In genomic region chr9:40234233-40235072, GRCm38 (mm10) we compare ENCODE assay signal across 26 mouse cellular contexts. TPM values are rescaled to one million over a fixed set of nuclear protein-coding genes. Genes with fewer than 3 reads are reported as not detected.
DNase-seq lines count a peak whose midpoint lies in the region; ATAC-seq and TF ChIP-seq lines count a peak whose summit lies in the region.
"Had no signal": no experiment of that assay in that cellular context is flagged by ENCODE, and none has a peak within 500 bp of the region (broad histone marks: within the 10 kb centered on the region; RNA-seq: fewer than 3 reads in every experiment).

No protein-coding gene starts in this region.

- H3K9ac ChIP-seq in hindbrain, embryonic 12.5 days, result no peak overlapping the region
- no peak overlapping the region for H3K9ac ChIP-seq in midbrain, embryonic 12.5 days (replicated peaks)
- no peak overlapping the region for H3K9ac ChIP-seq in midbrain, embryonic 14.5 days (replicated peaks; ENCODE audit: low read length)
- H3K9ac ChIP-seq in embryonic facial prominence, embryonic 14.5 days (ENCODE audit: low read depth, low read length), result no peak overlapping the region
- H3K9ac ChIP-seq in intestine, embryonic 16.5 days (ENCODE audit: low read depth, low read length), result no peak overlapping the region
- no peak overlapping the region for H3K9ac ChIP-seq in stomach, postnatal 0 days (ENCODE audit: low read length)
- H3K9ac ChIP-seq: embryonic facial prominence, embryonic 15.5 days; forebrain, postnatal 0 days; hindbrain, embryonic 15.5 days had no signal

- no peak overlapping the region for H3K4me3 ChIP-seq in hindbrain, embryonic 12.5 days
- no peak overlapping the region for H3K4me3 ChIP-seq in hindbrain, embryonic 10.5 days
- H3K4me3 ChIP-seq in midbrain, embryonic 12.5 days, result no peak overlapping the region
- H3K4me3 ChIP-seq in midbrain, embryonic 14.5 days (replicated peaks; ENCODE audit: low read depth, low read length), result no peak overlapping the region
- H3K4me3 ChIP-seq in embryonic facial prominence, embryonic 14.5 days (ENCODE audit: low read depth, low read length), result no peak overlapping the region
- no peak overlapping the region for H3K4me3 ChIP-seq in intestine, embryonic 16.5 days (ENCODE audit: low read length)
- H3K4me3 ChIP-seq in stomach, postnatal 0 days (ENCODE audit: low read depth, low read length), result no peak overlapping the region
- H3K4me3 ChIP-seq: embryonic facial prominence, embryonic 15.5 days; hindbrain, embryonic 15.5 days; megakaryocyte, embryonic 14.5 days had no signal

- peaks cover 4% of the 10 kb centered on the region for H3K4me1 ChIP-seq in hindbrain, embryonic 12.5 days
- peaks cover 13% of the 10 kb centered on the region; the same call in 1 of the 2 replicates for H3K4me1 ChIP-seq in hindbrain, embryonic 10.5 days (replicated peaks)
- H3K4me1 ChIP-seq in midbrain, embryonic 12.5 days, result no peaks in the 10 kb centered on the region
- H3K4me1 ChIP-seq in midbrain, embryonic 14.5 days (ENCODE audit: control insufficient read depth, insufficient read depth, low read length), result no peaks in the 10 kb centered on the region
- H3K4me1 ChIP-seq in embryonic facial prominence, embryonic 14.5 days (ENCODE audit: control insufficient read depth, insufficient read depth, low read length), result no peaks in the 10 kb centered on the region
- H3K4me1 ChIP-seq in intestine, embryonic 16.5 days (ENCODE audit: control insufficient read depth, insufficient read depth, low read length), result no peaks in the 10 kb centered on the region
- H3K4me1 ChIP-seq in stomach, postnatal 0 days (replicated peaks; ENCODE audit: control insufficient read depth, insufficient read depth), result no peaks in the 10 kb centered on the region
- H3K4me1 ChIP-seq: embryonic facial prominence, embryonic 15.5 days; hindbrain, embryonic 15.5 days; megakaryocyte, embryonic 14.5 days had no signal

- H3K27me3 ChIP-seq in hindbrain, embryonic 12.5 days, result 0 out of 2 replicates have a peak, but pooled peaks cover 3% of the 10 kb centered on the region
- H3K27me3 ChIP-seq in hindbrain, embryonic 10.5 days (ENCODE audit: insufficient read depth, poor library complexity, severe bottlenecking), result 0 out of 2 replicates have a peak, but pooled peaks cover 5% of the 10 kb centered on the region
- H3K27me3 ChIP-seq in midbrain, embryonic 12.5 days, result no peaks in the 10 kb centered on the region
- no peaks in the 10 kb centered on the region for H3K27me3 ChIP-seq in midbrain, embryonic 14.5 days (ENCODE audit: control insufficient read depth, insufficient read depth, low read length)
- H3K27me3 ChIP-seq in embryonic facial prominence, embryonic 14.5 days (replicated peaks; ENCODE audit: control insufficient read depth, insufficient read depth, low read length), result no peaks in the 10 kb centered on the region; the same call in 1 of the 2 replicates
- H3K27me3 ChIP-seq in intestine, embryonic 16.5 days (replicated peaks; ENCODE audit: control insufficient read depth, insufficient read depth, low read length), result no peaks in the 10 kb centered on the region
- H3K27me3 ChIP-seq in stomach, postnatal 0 days (ENCODE audit: control insufficient read depth, insufficient read depth, low read length), result no peaks in the 10 kb centered on the region
- H3K27me3 ChIP-seq: embryonic facial prominence, embryonic 15.5 days; hindbrain, embryonic 15.5 days had no signal

- TF ChIP-seq CTCF in stomach, postnatal 0 days (IDR thresholded peaks at IDR 0.05; ENCODE audit: low read depth), result no peak

- H3K4me2 ChIP-seq in hindbrain, embryonic 12.5 days (replicated peaks), result no peak overlapping the region
- no peak overlapping the region for H3K4me2 ChIP-seq in midbrain, embryonic 12.5 days (replicated peaks)
- no peak overlapping the region for H3K4me2 ChIP-seq in midbrain, embryonic 14.5 days (ENCODE audit: low read length)
- H3K4me2 ChIP-seq in embryonic facial prominence, embryonic 14.5 days (ENCODE audit: low read depth, low read length), result no peak overlapping the region
- no peak overlapping the region for H3K4me2 ChIP-seq in intestine, embryonic 16.5 days (ENCODE audit: low read depth, low read length)
- H3K4me2 ChIP-seq in stomach, postnatal 0 days (replicated peaks; ENCODE audit: low read depth), result no peak overlapping the region
- H3K4me2 ChIP-seq: embryonic facial prominence, embryonic 15.5 days; hindbrain, embryonic 15.5 days; liver, embryonic 11.5 days had no signal

- H3K36me3 ChIP-seq in hindbrain, embryonic 12.5 days, result no peaks in the 10 kb centered on the region
- H3K36me3 ChIP-seq in hindbrain, embryonic 10.5 days, result no peaks in the 10 kb centered on the region
- H3K36me3 ChIP-seq in midbrain, embryonic 12.5 days, result no peaks in the 10 kb centered on the region
- no peaks in the 10 kb centered on the region for H3K36me3 ChIP-seq in midbrain, embryonic 14.5 days (ENCODE audit: control insufficient read depth, insufficient read depth, low read length)
- no peaks in the 10 kb centered on the region for H3K36me3 ChIP-seq in embryonic facial prominence, embryonic 14.5 days (ENCODE audit: control insufficient read depth, insufficient read depth, low read length)
- no peaks in the 10 kb centered on the region for H3K36me3 ChIP-seq in intestine, embryonic 16.5 days (ENCODE audit: control insufficient read depth, insufficient read depth, low read length)
- H3K36me3 ChIP-seq in stomach, postnatal 0 days (ENCODE audit: control insufficient read depth, insufficient read depth, low read length), result no peaks in the 10 kb centered on the region
- H3K36me3 ChIP-seq: embryonic facial prominence, embryonic 15.5 days; hindbrain, embryonic 15.5 days had no signal

- 0 out of 2 replicates have a peak, but pooled peaks have one; percentile 32 for ATAC-seq in hindbrain, embryonic 12.5 days (ENCODE audit: low FRiP score)
- ATAC-seq in midbrain, embryonic 12.5 days (ENCODE audit: low FRiP score, low read depth), result peak; percentile 60; the same call in 1 of the 2 replicates
- ATAC-seq in midbrain, embryonic 14.5 days (ENCODE audit: low FRiP score, low TSS enrichment), result no peak
- ATAC-seq in embryonic facial prominence, embryonic 14.5 days (ENCODE audit: low read depth), result no peak
- ATAC-seq in intestine, embryonic 16.5 days, result peak; percentile 68
- ATAC-seq in stomach, postnatal 0 days (ENCODE audit: low FRiP score, low TSS enrichment), result no peak
- ATAC-seq: forebrain, postnatal 0 days had no signal

- H3K9me3 ChIP-seq in hindbrain, embryonic 12.5 days (replicated peaks), result peaks cover 4% of the 10 kb centered on the region; the same call in 1 of the 2 replicates
- H3K9me3 ChIP-seq in hindbrain, embryonic 10.5 days, result peaks cover 3% of the 10 kb centered on the region; the same call in 1 of the 2 replicates
- H3K9me3 ChIP-seq in midbrain, embryonic 12.5 days, result 0 out of 2 replicates have a peak, but pooled peaks cover 3% of the 10 kb centered on the region
- H3K9me3 ChIP-seq in midbrain, embryonic 14.5 days (ENCODE audit: control insufficient read depth, low read length), result peaks cover 4% of the 10 kb centered on the region; the same call in 1 of the 2 replicates
- H3K9me3 ChIP-seq in embryonic facial prominence, embryonic 14.5 days (ENCODE audit: control insufficient read depth, low read length), result no peaks in the 10 kb centered on the region
- no peaks in the 10 kb centered on the region for H3K9me3 ChIP-seq in intestine, embryonic 16.5 days (ENCODE audit: control insufficient read depth, low read length)
- H3K9me3 ChIP-seq in stomach, postnatal 0 days (ENCODE audit: control insufficient read depth, low read length), result no peaks in the 10 kb centered on the region
- H3K9me3 ChIP-seq: embryonic facial prominence, embryonic 15.5 days; hindbrain, embryonic 15.5 days had no signal

- DNase-seq in hindbrain, embryonic 10.5 days (ENCODE audit: low spot score), result no peak
- no peak for DNase-seq in midbrain, embryonic 14.5 days
- peak; percentile 13 for DNase-seq in embryonic facial prominence, embryonic 14.5 days (ENCODE audit: low spot score)
- no peak for DNase-seq in layer of hippocampus, postnatal 14 days (ENCODE audit: low spot score in 2 of 2)
- DNase-seq in stomach, postnatal 0 days (ENCODE audit: low spot score), result no peak
- DNase-seq: B cell, adult 2 months; cerebellum, adult 8-10 months; forebrain, postnatal 0 days; gastrocnemius, postnatal 36 days; kidney, adult 9 months; left cerebral cortex, postnatal 4 days; lung, adult 18-20 months; right cerebral cortex, postnatal 25 days; thymus, adult 2 months had no signal

- no peak overlapping the region for H3K27ac ChIP-seq in hindbrain, embryonic 12.5 days
- no peak overlapping the region; the same call in 1 of the 2 replicates for H3K27ac ChIP-seq in hindbrain, embryonic 10.5 days
- no peak overlapping the region for H3K27ac ChIP-seq in midbrain, embryonic 12.5 days (replicated peaks)
- no peak overlapping the region for H3K27ac ChIP-seq in midbrain, embryonic 14.5 days (replicated peaks; ENCODE audit: low read depth, low read length)
- no peak overlapping the region for H3K27ac ChIP-seq in embryonic facial prominence, embryonic 14.5 days (replicated peaks; ENCODE audit: low read depth, low read length)
- no peak overlapping the region for H3K27ac ChIP-seq in intestine, embryonic 16.5 days (ENCODE audit: low read length)
- no peak overlapping the region for H3K27ac ChIP-seq in stomach, postnatal 0 days (replicated peaks)
- H3K27ac ChIP-seq: embryonic facial prominence, embryonic 15.5 days; hindbrain, embryonic 15.5 days had no signal

- no peak for TF ChIP-seq EP300 in stomach, postnatal 0 days (optimal IDR thresholded peaks at IDR 0.05)

- 50% methylated on average over 10 of the region's 10 CpGs for WGBS in hindbrain, embryonic 12.5 days
- WGBS in hindbrain, embryonic 10.5 days, result 61% methylated on average over 10 of the region's 10 CpGs
- 55% methylated on average over 10 of the region's 10 CpGs for WGBS in midbrain, embryonic 12.5 days
- 51% methylated on average over 10 of the region's 10 CpGs for WGBS in midbrain, embryonic 14.5 days
- 52% methylated on average over 10 of the region's 10 CpGs for WGBS in embryonic facial prominence, embryonic 14.5 days
- WGBS in intestine, embryonic 16.5 days, result 58% methylated on average over 10 of the region's 10 CpGs
- WGBS in stomach, postnatal 0 days, result 55% methylated on average over 10 of the region's 10 CpGs

RNA-seq across cellular contexts. Expression of gene Scn3b, which starts 34.6 kb away (rescaled TPM):
- 49.9 and 58.2 TPM in 2 replicates for polyA plus RNA-seq in hindbrain, embryonic 12.5 days (2016; fragmentation: Nextera tagmentation; extraction: Ambion mirVana)
- 5.3 and 12.8 TPM in 2 replicates for polyA plus RNA-seq in hindbrain, embryonic 10.5 days (2016; fragmentation: Nextera tagmentation; extraction: Ambion mirVana)
- polyA plus RNA-seq in midbrain, embryonic 12.5 days (2016; fragmentation: Nextera tagmentation; extraction: Ambion mirVana), result 34.4 and 35.1 TPM in 2 replicates
- polyA plus RNA-seq in midbrain, embryonic 14.5 days (2014; fragmentation: Nextera tagmentation; extraction: Ambion mirVana), result 142 and 154 TPM in 2 replicates
- polyA plus RNA-seq in embryonic facial prominence, embryonic 14.5 days (2014; fragmentation: Nextera tagmentation; extraction: Ambion mirVana), result 34.7 and 42.9 TPM in 2 replicates
- 4.0 and 4.4 TPM in 2 replicates for polyA plus RNA-seq in intestine, embryonic 16.5 days (2015; fragmentation: Nextera tagmentation; extraction: Ambion mirVana)
- 100 to 1,000 TPM; 230 to 234 TPM for total RNA-seq in layer of hippocampus, postnatal 14 days (2021)
- 2.0 and 2.9 TPM in 2 replicates for polyA plus RNA-seq in stomach, postnatal 0 days (2015; fragmentation: Nextera tagmentation; extraction: Ambion mirVana)

RNA-seq across cellular contexts. Expression of gene Zfp202, which starts 42.3 kb away (rescaled TPM):
- polyA plus RNA-seq in hindbrain, embryonic 12.5 days (2016; fragmentation: Nextera tagmentation; extraction: Ambion mirVana), result 9.0 and 9.9 TPM in 2 replicates
- 6.8 and 7.5 TPM in 2 replicates for polyA plus RNA-seq in hindbrain, embryonic 10.5 days (2016; fragmentation: Nextera tagmentation; extraction: Ambion mirVana)
- polyA plus RNA-seq in midbrain, embryonic 12.5 days (2016; fragmentation: Nextera tagmentation; extraction: Ambion mirVana), result 8.4 and 9.1 TPM in 2 replicates
- polyA plus RNA-seq in midbrain, embryonic 14.5 days (2014; fragmentation: Nextera tagmentation; extraction: Ambion mirVana), result 11.6 and 11.7 TPM in 2 replicates
- 5.7 and 6.1 TPM in 2 replicates for polyA plus RNA-seq in embryonic facial prominence, embryonic 14.5 days (2014; fragmentation: Nextera tagmentation; extraction: Ambion mirVana)
- 2.8 and 3.1 TPM in 2 replicates for polyA plus RNA-seq in intestine, embryonic 16.5 days (2015; fragmentation: Nextera tagmentation; extraction: Ambion mirVana)
- 1 to 10 TPM; 3.3 to 3.5 TPM for total RNA-seq in layer of hippocampus, postnatal 14 days (2021)
- 1.6 and 2.1 TPM in 2 replicates for polyA plus RNA-seq in stomach, postnatal 0 days (2015; fragmentation: Nextera tagmentation; extraction: Ambion mirVana)

RNA-seq across cellular contexts. Expression of gene Olfr986, which starts 53.7 kb away (rescaled TPM):
- polyA plus RNA-seq in hindbrain, embryonic 12.5 days (2016; fragmentation: Nextera tagmentation; extraction: Ambion mirVana), result not detected in 2 replicates
- not detected in 2 replicates for polyA plus RNA-seq in hindbrain, embryonic 10.5 days (2016; fragmentation: Nextera tagmentation; extraction: Ambion mirVana)
- not detected in 2 replicates for polyA plus RNA-seq in midbrain, embryonic 12.5 days (2016; fragmentation: Nextera tagmentation; extraction: Ambion mirVana)
- polyA plus RNA-seq in midbrain, embryonic 14.5 days (2014; fragmentation: Nextera tagmentation; extraction: Ambion mirVana), result not detected in 2 replicates
- polyA plus RNA-seq in embryonic facial prominence, embryonic 14.5 days (2014; fragmentation: Nextera tagmentation; extraction: Ambion mirVana), result not detected in 2 replicates
- polyA plus RNA-seq in intestine, embryonic 16.5 days (2015; fragmentation: Nextera tagmentation; extraction: Ambion mirVana), result not detected in 2 replicates
- under 1 TPM in 1 of 2 experiments, not detected in 1; 0.12 TPM for total RNA-seq in layer of hippocampus, postnatal 14 days (2021)
- polyA plus RNA-seq in stomach, postnatal 0 days (2015; fragmentation: Nextera tagmentation; extraction: Ambion mirVana), result not detected in 2 replicates
- total RNA-seq: adrenal gland, adult 18-20 months; forebrain, postnatal 0 days; gastrocnemius, postnatal 36 days; left cerebral cortex, adult 18-20 months; left cerebral cortex, postnatal 4 days had no signal
- polyA plus RNA-seq: embryonic facial prominence, embryonic 15.5 days; forebrain, postnatal 0 days; heart, postnatal 0 days; hindbrain, embryonic 15.5 days; liver, embryonic 11.5 days; spleen, adult 2 months; stomach, embryonic 14.5 days; thymus, adult 2 months had no signal

Comparison
In these comparisons a context has a peak if more than half of its experiments do, and no peak if none do; other contexts are left out.
1. ATAC-seq: peak in hindbrain, embryonic 12.5 days (single experiment), midbrain, embryonic 12.5 days (single experiment) and intestine, embryonic 16.5 days (single experiment); none in midbrain, embryonic 14.5 days (single experiment), embryonic facial prominence, embryonic 14.5 days (single experiment) and stomach, postnatal 0 days (single experiment).